Mouse (Mus musculus): ENCODE measurements around the gene Sapcd1.

GRCm38 (mm10) chr17:35064378-35064877, 36.6 kb upstream of the Sapcd1 start:
- TF ChIP-seq CTCF (IDR thresholded peaks at IDR 0.05; ENCODE audit: extremely low read depth, insufficient read depth, insufficient read length, insufficient replicate concordance) (no peak), POLR2A (IDR thresholded peaks at IDR 0.05; ENCODE audit: low read depth, low read length) (no peak)
